Mouse (Mus musculus) erythroblast, embryonic 14.5 days (primary cell): ENCODE results near the gene Rbfox3.

Experiments used
- GATA1 ChIP-seq: IDR thresholded peaks from 2 replicates; pipeline ENCODE4 v1.6.1; 2012; ENCODE audit warnings: low read length, inconsistent platforms, mixed read lengths
- TAL1 ChIP-seq: IDR thresholded peaks from 3 replicates; pipeline ENCODE4 v1.6.1; 2012; ENCODE audit warnings: low read length, inconsistent platforms, mixed read lengths

GRCm38 (mm10) chr11:118486881-118487772 lies 424.3 kb downstream of the Rbfox3 start:
- no peak for TF ChIP-seq TAL1
- TF ChIP-seq GATA1: no peak
